Mouse (Mus musculus): Measurements from ENCODE around the gene Prx. TPM values are rescaled to one million over a fixed set of nuclear protein-coding genes. Genes with fewer than 3 reads are reported as not detected.

Prx gene
- polyA plus RNA-seq (2012; rRNA removed; ENCODE audit: low replicate concordance): 0.41 and 0.70 TPM in 2 replicates

GRCm38 (mm10) chr7:27499036-27499435, at the start of gene Prx:
Gene Prx (plus strand): TSS chr7:27499324.

GRCm38 (mm10) chr7:27473156-27473834, 25.8 kb upstream of the Prx start, which contains the start of gene Sertad3:
Gene Sertad3 (plus strand): TSS chr7:27473768.

GRCm38 (mm10) chr7:27486770-27487697, 12.1 kb upstream of the Prx start, which contains the start of gene Sertad1:
Gene Sertad1 (plus strand): TSS chr7:27486910.

GRCm38 (mm10) chr7:27522967-27523366, 23.8 kb downstream of the Prx start, which contains the start of gene Hipk4:
Gene Hipk4 (plus strand): TSS chr7:27523267.

GRCm38 (mm10) chr7:27552931-27553513, 53.9 kb downstream of the Prx start, which contains the start of the genes Pld3 and 2310022A10Rik:
Gene Pld3 (minus strand): TSS chr7:27553218.
Gene 2310022A10Rik (plus strand): TSS chr7:27553233.

Other genes with a start within 250 kb of the Prx start
- 10.6 and 11.3 TPM in 2 replicates for gene Numbl, start 240.9 kb upstream of the Prx start, polyA plus RNA-seq (2012; rRNA removed; ENCODE audit: low replicate concordance)
- 133 and 135 TPM in 2 replicates for gene Ltbp4, start 161.6 kb upstream of the Prx start, polyA plus RNA-seq (2012; rRNA removed; ENCODE audit: low replicate concordance)
- 102 and 115 TPM in 2 replicates for gene Shkbp1, start 143.3 kb upstream of the Prx start, polyA plus RNA-seq (2012; rRNA removed; ENCODE audit: low replicate concordance)
- gene Gm20479, start 141.9 kb upstream of the Prx start, polyA plus RNA-seq (2012; rRNA removed; ENCODE audit: low replicate concordance): not detected in 2 replicates
- gene Sptbn4, start 51.6 kb upstream of the Prx start, polyA plus RNA-seq (2012; rRNA removed; ENCODE audit: low replicate concordance): 0.30 and 0.39 TPM in 2 replicates
- gene Blvrb, start 51.3 kb upstream of the Prx start, polyA plus RNA-seq (2012; rRNA removed; ENCODE audit: low replicate concordance): 87.9 and 102 TPM in 2 replicates
- gene Sertad3, start 25.6 kb upstream of the Prx start, polyA plus RNA-seq (2012; rRNA removed; ENCODE audit: low replicate concordance): 14.9 and 16.7 TPM in 2 replicates
- 41.7 and 97.4 TPM in 2 replicates for gene Sertad1, start 12.4 kb upstream of the Prx start, polyA plus RNA-seq (2012; rRNA removed; ENCODE audit: low replicate concordance)
- 0.76 and 0.79 TPM in 2 replicates for gene Hipk4, start 23.9 kb downstream of the Prx start, polyA plus RNA-seq (2012; rRNA removed; ENCODE audit: low replicate concordance)
- 64.8 and 71.2 TPM in 2 replicates for gene Pld3, start 53.9 kb downstream of the Prx start, polyA plus RNA-seq (2012; rRNA removed; ENCODE audit: low replicate concordance)
- 15.7 and 19.1 TPM in 2 replicates for gene 2310022A10Rik, start 53.9 kb downstream of the Prx start, polyA plus RNA-seq (2012; rRNA removed; ENCODE audit: low replicate concordance)
- gene Akt2, start 92.2 kb downstream of the Prx start, polyA plus RNA-seq (2012; rRNA removed; ENCODE audit: low replicate concordance): 27.6 and 31.4 TPM in 2 replicates
- gene Ttc9b, start 154.6 kb downstream of the Prx start, polyA plus RNA-seq (2012; rRNA removed; ENCODE audit: low replicate concordance): 0.51 and 0.71 TPM in 2 replicates
- 20.3 and 23.1 TPM in 2 replicates for gene Map3k10, start 175.3 kb downstream of the Prx start, polyA plus RNA-seq (2012; rRNA removed; ENCODE audit: low replicate concordance)
- gene Zfp607b, start 190.0 kb downstream of the Prx start, polyA plus RNA-seq (2012; rRNA removed; ENCODE audit: low replicate concordance): not detected in 2 replicates
- gene Zfp60, start 232.1 kb downstream of the Prx start, polyA plus RNA-seq (2012; rRNA removed; ENCODE audit: low replicate concordance): 0.34 and 0.52 TPM in 2 replicates